Mouse (Mus musculus): ENCODE data around the gene Nanos2.
A peak's percentile ranks its signal among the peaks of the same experiment; 100 is the strongest.

Nanos2 gene

DNA sequence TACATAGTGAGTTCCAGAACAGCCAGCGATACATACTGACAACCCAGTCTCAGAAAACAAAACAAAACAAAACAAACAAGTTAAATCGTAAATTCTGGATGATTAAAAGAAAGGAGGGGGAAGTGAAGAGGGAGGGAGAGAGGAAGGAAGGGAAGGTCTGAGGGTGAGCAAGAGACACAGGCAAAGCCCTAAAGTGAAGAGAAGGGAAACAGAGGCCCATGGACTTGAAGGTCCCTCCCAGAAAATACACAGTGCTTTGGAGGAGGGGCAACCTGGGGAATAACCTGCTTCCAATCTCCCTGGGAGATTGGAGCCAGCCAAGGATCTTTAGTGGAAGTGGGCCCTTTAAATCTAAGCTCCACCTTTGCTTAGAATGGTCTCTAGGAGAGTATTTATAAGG is at the start of gene Nanos2:
Gene Nanos2 (plus strand): TSS at position 301 of the 400 bp plus-strand sequence.
- no peak for DNase-seq (ENCODE audit: low spot score in 2 of 2)

DNA sequence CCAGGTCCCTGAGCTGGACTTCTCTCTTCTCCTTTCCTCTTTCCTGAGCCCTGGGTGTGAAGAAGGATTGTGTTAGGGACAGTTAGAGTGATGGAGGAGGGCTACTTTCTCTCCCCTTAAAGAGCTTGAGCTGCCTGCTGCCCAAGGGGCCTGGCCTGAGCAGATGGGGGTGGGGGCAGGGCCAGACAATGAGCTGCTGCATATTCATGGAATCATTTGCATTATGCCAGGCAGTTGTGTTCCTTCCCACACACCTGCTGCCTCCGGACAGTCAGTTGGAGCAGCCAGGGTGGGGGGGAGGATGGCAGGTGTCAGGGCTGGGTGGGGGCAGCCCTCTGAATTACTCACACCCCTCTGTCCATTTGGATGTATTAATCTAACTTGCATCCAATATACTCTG is 44.8 kb upstream of the Nanos2 start:
- no peak for DNase-seq (ENCODE audit: low spot score in 2 of 2)

DNA sequence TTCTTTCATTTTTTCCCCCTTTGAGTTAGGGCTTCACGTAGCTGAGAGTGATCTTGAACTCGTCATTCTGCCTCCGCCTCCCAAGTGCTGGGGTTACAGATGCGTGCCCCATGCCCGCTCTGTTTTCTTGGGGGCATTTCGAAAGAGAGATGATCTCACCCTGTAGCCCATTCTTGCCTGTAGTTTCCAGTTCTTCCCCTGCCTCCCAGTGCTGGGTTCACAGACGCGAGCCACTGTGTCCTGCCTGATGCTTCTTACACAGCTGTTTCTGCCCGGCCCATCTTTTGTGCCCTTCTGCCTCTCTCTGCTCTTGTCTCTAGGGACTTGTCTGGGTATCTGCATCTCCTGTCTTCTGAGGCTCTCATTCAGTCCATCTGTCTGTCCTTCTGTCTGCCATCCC is 44.4 kb upstream of the Nanos2 start:
- DNase-seq (ENCODE audit: low spot score in 2 of 2) = no peak

DNA sequence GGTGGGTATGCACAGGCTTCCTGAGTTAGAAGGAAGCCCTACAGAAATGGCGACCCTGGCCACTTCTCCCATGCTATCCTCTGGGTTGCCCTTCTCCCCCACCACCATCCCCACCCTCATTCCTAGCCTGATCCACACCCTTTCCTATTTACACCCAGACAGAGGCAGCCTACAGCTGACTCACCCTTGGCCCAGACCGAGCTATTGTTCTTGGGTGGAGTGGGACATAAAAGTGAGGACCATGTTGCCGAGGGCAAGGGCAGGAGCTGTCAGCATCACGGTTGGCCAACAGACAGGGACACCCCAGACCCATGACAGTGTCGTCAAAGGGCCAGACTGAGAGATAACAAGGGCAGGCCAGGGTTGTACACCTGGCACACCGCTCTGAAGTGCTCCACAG is 39.0 kb upstream of the Nanos2 start:
- no peak for DNase-seq (ENCODE audit: low spot score in 2 of 2)

DNA sequence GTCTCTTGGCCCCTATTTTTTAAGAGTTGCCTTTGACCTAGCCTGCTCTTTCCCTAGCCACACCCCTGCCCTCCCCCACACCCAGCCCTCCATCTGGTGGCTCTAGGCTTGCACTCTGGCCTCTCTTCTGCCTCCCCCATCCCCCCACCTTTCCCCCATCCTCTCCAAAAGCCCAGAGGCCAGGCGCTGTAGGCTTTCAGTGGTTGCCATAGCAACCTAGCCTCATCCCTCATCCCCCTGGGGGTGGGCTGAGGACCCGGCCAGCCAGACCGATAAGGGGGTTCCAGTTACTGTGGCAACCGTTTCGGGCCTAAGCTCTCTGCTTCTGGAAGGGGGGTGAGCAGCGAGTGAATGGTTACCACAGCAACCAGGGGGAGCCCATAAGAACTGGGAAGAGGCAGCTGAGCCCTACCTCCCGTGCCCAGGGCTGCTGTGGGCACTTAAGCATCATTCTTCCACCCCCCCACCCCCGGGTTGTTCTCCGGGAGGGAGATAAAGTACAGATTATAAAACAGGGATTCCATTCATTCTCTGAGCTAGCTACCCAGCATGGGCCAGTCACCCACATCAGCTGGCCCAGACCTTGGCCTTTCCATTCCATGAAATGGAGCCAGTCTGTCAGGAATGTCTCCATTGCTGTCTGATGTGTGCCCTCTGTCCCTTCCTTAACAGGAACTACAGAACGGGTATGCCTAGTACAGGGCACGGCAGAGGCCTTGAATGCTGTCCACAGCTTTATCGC is 37.2 kb upstream of the Nanos2 start:
- DNase-seq (ENCODE audit: low spot score in 2 of 2) = peak in 1 of 2 experiments; percentile 63

DNA sequence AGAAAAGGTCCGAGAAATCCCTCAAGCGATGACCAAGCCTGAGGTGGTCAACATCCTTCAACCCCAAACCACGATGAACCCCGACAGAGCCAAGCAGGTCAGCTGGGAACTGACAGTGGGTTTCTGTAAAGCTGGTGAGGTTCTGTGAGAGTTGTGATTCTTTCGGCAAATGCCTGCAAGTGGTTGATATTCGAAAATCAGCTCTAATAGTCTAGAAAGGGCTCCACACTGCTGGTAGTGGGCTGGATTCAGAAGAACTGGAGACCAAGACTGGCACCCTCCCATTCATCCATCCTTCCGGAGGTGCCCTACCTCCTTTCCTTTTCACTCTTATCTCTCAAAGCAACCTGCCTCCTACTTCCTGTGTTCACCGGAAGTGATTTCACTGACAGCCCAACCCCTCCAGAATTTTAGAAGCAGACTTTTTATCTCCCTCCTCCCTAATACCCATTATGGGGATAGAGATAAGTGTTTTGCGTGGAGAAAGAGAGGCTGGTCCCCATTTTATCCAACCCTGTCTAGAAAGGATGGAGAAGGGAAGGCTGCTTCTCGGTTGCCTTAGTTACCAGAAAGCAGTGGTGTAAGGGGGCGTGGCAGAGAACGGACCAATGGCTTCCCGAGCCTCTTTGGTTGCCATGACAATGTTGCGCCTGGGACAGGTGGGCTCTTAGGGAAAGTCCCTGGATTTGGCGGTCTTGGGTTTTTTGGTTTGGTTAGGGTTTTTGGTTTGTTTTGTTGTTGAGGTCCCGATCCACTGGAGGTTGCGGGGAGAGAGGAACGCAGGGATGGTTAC is 36.5 kb upstream of the Nanos2 start:
- DNase-seq (ENCODE audit: low spot score in 2 of 2) = no peak

DNA sequence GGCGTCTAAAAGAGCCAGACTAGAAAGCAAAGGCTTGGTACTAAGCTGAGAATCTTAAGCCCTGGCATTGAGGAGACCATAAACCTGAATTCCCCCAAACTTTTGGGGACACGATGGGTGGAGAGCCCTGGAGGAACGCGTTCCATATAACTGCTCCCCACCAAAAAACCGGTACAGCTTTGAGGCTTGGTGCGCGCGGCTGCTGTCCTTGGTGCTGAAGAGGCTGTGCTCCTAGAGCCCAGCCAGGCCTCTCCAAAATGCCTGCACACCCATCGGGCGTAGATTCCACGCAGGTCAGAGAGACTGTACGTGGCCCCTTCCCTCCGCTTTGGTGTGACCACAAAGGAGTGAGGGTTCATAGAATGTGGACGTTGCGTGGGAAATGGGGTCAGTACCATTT is 35.8 kb upstream of the Nanos2 start:
- no peak for DNase-seq (ENCODE audit: low spot score in 2 of 2)

DNA sequence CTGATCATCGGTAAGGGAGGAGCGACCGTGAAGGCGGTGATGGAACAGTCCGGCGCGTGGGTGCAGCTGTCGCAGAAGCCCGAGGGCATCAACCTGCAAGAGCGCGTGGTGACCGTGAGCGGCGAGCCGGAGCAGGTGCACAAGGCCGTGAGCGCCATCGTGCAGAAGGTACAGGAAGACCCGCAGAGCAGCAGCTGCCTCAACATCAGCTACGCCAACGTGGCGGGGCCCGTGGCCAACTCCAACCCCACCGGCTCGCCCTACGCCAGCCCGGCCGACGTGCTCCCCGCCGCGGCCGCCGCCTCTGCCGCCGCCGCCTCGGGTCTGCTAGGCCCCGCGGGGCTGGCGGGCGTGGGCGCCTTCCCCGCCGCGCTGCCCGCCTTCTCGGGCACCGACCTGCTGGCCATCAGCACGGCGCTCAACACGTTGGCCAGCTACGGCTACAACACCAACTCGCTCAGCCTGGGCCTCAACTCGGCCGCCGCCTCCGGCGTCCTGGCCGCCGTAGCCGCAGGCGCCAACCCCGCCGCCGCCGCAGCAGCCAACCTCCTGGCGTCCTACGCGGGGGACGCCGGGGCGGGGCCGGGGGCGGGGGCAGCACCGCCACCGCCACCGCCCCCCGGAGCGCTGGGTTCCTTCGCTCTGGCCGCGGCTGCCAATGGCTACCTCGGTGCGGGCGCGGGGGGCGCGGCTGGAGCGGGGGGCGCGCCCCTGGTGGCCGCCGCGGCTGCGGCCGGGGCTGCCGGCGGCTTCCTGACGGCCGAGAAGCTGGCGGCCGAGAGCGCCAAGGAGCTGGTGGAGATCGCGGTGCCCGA is 29.4 kb upstream of the Nanos2 start:
- DNase-seq (ENCODE audit: low spot score in 2 of 2) = no peak

DNA sequence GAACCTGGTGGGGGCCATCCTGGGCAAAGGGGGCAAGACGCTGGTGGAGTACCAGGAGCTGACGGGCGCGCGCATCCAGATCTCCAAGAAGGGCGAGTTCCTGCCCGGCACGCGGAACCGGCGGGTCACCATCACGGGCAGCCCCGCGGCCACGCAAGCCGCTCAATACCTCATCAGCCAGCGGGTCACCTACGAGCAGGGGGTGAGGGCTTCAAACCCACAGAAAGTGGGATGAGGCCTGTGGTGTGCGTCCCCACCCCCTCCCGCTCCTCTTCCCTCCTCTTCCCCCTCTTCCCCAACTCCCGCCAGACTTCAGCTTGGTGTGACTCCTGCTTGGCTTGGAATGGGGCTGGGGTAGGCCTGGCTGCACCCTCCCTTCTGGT is 28.8 kb upstream of the Nanos2 start:
- DNase-seq (ENCODE audit: low spot score in 2 of 2) = no peak

DNA sequence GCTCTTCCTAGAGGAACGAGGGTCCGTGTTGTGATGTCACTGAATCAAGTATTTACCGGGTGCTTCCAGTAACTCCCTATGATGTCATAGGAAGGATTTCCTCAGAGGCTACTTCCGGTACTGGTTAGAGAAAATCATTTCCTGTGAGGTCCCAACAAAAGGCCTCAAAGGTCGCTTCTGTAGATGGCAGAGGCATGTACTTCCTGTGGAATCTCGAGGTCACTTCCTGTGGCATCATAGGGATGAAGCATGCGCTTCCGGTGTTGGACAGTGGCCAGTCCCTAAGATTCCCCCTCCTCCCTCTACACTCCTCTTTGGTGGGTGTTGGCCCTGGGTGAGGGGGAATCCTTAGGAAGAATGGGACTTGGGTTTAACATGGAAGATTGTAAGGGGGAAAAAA is 27.8 kb upstream of the Nanos2 start:
- DNase-seq (ENCODE audit: low spot score in 2 of 2) = no peak

DNA sequence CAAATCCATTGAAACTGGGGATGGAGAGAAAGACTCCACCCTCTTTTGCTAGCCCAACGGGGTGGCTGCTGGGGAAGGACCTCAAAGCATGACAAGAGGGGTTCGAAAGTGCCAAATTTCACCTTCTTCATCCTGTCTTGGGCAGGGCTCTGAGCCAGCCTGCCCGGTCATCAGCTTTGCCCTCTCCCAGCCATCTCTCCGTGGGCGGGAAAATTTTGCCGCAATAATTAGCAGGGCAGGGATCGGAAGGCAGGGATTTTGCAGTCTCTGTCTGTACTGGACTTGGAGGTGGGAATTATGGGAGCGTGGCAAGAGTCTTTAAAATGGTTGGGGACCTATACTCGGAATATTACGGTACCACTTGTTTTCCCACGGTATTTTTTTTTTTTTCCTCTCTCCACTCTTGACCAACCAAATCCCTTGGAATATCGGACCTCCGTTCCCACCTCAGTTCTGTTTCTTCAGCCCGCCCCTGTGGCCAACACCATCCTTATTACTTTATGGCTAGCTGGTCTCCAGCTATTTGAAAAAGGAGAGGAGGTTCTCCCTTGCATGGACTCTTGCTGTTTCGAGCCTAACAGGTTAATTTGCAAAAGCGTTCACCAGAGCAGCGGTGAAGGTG is 24.9 kb upstream of the Nanos2 start:
- no peak for DNase-seq (ENCODE audit: low spot score in 2 of 2)

DNA sequence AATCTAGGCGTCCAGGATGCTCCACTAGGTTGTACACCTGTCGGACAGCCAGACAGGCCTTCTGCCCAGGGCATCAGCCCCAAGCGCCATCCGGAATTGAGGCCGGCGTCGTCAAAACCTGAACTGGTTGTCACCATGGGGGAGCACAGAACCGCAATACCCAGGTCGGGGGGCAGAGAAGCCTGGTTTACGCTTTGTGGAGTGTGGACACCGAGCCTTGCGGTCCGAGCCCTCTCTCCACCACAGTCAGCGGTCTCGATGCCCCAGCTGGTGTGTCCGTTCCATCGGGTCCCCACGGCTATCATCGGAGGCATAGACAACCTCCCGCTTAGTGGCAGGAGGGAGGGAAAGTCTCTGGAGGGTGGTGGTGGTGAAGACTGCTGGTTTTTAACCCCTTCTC is 24.4 kb upstream of the Nanos2 start:
- DNase-seq (ENCODE audit: low spot score in 2 of 2) = no peak

DNA sequence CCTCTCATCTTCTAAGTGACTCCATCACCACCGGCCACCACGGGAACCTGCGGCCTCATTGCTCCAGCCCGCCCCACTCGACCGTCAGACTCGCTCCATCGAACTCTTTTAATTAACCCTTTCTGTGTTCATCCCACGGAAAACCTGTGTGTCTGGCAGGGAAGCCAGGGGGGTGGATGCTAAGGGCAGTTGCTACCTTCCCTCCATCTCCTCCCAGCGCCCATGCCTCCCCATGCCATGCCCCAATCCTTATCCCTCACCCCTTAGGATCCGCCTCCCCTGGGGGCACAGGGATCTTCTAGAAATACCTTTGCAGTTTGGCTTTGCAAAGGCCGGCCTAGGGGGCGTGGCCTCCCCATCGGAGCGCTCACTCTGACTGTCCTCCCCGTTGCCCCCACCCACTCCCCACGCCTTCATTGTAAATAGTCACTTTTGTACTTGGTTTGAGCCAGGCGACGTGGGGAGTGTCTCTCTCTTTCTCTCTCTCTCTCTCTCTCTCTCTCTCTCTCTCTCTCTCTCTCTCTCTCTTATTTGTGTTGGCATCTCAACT is 23.8 kb upstream of the Nanos2 start:
- no peak for DNase-seq (ENCODE audit: low spot score in 2 of 2)

DNA sequence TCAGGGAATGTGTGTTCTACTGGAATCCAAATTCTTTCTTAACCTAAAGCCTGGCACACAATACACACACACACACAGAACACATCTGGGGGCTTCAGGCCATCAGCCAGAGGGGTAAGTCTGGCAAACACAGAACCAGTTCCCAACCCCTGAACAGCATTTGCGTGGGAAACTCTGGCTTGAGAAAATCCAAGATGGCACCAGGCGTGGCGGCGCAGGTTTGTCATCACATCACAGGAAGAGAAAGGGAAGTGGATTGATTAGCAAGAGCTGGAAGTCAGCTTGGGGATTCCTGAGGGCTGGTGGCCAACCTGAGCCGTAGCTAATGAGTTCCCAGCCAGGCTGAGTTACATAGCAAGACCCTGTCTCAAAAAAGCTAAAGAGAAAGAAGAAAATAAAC is 21.9 kb upstream of the Nanos2 start:
- no peak for DNase-seq (ENCODE audit: low spot score in 2 of 2)

DNA sequence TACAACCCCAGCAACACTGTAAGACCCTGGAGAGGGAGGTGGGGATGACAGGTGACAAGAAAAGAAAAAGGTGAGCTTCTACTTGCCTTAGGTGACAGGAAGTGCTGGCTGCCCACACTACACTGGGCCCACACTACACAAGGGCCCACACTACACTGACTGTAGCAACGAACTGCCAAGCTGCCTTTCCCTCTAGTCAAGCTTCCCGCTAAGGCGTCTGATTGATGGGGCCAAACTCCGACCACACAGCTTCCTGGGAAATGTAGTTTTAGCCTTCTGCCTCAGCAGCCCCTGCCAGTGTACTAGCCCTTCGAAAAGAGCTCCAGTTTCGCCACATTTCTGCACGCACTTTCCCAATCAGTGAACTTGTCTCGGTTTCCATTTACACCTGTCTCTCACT is 19.6 kb upstream of the Nanos2 start:
- no peak for DNase-seq (ENCODE audit: low spot score in 2 of 2)

DNA sequence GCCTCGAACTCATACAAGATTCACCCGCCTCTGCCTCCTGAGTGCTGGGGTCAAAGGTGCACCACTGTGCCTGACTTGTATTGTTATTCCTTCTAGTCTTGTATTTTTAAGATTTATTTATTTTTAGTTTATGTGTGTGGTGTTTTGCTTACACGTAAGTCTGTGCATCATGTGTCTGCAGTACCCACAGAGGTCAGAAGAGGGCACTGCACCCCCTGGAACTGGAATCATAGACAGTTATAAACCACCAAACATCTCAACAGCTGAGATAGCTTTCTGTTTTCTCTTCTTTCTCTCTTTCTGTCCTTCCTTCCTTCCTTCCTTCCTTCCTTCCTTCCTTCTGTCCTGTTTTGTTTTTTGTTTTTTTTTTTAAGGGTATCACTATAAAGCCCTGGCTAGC is 16.2 kb upstream of the Nanos2 start:
- DNase-seq (ENCODE audit: low spot score in 2 of 2) = no peak

DNA sequence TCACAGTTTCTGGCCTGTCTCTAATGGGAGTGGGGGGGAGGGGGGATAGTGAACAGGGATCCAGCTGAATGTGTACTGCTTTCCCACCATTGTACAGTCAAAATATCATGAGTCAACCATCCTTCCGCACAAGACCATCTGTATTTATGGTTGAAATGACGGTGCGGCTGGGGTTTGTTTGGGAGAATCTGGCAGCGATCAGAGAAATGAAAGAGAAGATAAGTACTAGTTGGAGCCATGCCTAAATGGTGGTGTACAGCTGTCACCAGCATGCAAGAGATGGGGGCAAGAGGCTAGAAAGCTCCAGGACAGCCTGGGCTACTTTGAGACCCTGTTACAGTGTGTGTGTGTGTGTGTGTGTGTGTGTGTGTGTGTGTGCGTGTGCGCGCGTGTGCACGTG is 8.8 kb upstream of the Nanos2 start:
- no peak for DNase-seq (ENCODE audit: low spot score in 2 of 2)

DNA sequence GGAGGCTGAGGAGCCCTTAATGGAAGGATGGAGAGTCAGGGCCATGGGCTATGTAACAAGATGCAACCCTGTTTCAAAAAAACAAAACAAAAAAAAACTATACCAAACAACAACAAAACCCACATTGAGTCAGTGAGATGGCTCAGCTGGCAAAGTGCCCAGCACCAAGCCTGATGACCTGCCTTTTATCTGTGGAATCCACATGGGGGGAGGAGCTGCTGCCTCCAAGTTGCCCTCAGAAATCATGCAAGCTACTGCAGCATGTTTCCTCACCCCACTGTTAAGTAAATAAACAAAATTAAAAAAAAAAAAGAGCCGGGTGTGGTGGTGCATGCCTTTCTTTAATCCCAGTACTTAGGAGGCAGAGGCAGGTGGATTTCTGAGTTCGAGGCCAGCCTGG is 697 bp upstream of the Nanos2 start:
- DNase-seq (ENCODE audit: low spot score in 2 of 2) = no peak

DNA sequence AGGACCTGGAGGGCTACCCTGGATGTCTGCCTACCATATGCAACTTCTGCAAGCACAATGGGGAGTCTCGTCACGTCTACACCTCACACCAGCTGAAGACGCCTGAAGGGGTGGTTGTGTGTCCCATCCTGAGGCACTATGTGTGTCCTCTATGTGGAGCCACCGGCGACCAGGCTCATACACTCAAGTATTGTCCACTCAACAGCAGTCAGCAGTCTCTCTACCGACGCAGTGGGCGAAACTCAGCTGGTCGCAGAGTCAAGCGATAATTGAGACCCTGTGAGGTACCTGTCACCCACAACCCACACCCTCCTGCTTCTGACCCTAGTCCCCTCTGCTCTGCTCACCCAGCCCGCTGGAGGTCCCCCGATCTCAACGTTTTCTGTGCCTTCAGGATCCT is 547 bp downstream of the Nanos2 start:
- DNase-seq (ENCODE audit: low spot score in 2 of 2) = no peak

DNA sequence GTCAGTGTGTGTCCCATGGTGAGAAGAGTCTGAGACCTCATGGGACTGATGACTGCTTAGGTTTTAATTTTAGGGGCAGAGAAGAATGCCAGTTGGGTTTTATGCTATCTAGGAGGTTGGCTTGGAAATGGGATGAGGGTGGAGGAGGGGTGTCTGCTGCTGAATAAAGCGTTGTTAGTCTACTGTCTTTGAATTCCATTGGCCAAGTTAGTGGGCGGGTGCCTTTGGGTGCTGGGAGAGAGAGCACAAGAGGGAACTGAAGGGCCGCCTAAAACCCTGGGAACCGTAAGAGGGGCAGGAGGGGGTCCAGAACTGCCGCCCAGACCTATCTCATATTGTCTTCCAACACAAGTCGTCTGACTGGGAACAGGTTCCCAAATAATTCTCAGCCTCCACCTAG is 1.6 kb downstream of the Nanos2 start:
- DNase-seq (ENCODE audit: low spot score in 2 of 2) = no peak

DNA sequence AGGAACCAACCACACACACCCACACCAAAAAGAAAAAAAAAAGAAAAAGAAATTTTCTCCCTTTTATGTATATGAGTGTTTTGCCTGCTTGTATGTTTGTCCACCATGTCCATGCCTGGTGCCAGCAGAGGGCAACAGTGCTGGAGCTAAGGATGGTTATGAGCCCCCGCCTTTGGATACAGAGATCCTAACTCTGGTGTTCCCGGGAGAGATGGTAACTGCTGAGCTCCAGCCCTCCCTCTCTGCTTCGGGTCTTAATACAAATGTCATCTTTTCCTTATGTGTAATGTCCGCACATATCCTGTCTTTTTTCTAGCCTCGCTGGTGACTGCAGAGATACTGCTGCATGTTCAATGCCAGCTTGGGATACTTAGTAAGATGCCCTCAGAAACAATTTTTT is 2.8 kb downstream of the Nanos2 start:
- no peak for DNase-seq (ENCODE audit: low spot score in 2 of 2)
